Mouse (Mus musculus) central nervous system, embryonic 18 days (tissue): ENCODE measurements around the gene Cyct. TPM values are rescaled to one million over a fixed set of nuclear protein-coding genes. Genes with fewer than 3 reads are reported as not detected.

Experiments used
- polyA plus RNA-seq: library from polyadenylated mRNA; depleted of rRNA; stranded (reverse); fragments of >200 nt; gene quantifications from 2 replicates; pipeline ENCODE4 v1.2.3, GENCODE M21; 2012; rRNA removed

Cyct gene
- polyA plus RNA-seq: 0.12 TPM in 1 of 2 replicates, not detected in the other

DNA sequence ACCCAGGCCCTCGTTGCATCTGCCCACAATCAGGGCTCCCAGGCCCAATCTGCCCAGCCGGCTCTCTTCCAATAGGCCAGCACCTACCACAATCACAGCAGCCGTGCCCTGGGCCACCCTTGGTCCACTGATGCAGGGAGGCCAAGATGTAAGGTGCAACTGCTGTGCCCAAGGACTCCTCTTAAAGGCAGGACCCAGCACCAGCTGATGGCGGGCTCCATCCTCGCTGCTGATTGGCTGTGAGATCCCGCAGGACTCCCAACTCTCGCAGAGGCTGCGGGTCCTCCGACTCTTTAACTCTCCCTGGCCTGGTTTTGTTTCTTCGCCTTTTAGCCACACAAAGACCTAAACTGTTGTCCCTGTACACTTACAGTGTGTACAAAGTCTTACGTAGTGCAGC lies at the start of gene Cyct:
Cyct (minus strand) TSS at position 225 of the 400 bp plus-strand sequence.

DNA sequence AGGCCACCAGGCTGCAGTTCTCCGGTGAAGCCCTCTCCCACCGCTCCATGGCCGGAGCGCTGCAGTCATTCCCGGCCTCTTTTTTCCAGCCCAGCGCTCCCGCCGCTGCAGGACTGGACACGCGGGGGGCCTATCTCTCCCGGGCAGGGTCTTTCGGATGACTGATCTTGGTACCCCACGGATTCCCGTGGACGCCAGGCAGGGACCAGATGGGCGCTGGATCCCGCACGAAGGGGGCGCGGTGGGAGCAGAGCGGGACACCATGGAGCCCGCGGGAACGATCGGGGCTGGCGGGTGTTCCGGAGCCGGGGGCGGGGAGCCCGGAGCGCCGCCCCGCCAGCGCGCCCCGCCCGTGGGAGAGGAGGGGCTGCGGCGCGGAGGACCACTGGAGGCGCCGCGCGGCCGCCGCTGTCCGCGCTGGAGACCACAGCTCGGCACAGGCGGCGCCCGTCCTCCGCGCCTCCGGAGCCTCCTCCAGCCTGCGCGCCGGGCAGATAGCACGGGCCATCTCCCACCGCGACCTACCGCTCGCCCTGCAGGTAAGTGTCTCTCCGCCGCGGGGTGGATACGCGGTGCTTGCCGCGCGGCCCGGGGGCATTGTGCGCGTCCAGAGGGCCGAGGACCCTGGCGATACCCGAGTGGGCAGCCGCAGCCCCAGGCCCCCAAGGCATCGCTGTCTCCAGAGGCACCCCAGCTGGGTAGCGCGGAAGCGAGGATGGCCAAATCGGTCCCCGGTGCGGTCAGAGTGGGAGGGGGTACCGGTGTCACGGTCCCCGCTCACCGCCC lies 46.1 kb upstream of the Cyct start, which contains the start of gene Osbpl6:
Osbpl6 (plus strand) TSS at position 358 of the 786 bp plus-strand sequence.

DNA sequence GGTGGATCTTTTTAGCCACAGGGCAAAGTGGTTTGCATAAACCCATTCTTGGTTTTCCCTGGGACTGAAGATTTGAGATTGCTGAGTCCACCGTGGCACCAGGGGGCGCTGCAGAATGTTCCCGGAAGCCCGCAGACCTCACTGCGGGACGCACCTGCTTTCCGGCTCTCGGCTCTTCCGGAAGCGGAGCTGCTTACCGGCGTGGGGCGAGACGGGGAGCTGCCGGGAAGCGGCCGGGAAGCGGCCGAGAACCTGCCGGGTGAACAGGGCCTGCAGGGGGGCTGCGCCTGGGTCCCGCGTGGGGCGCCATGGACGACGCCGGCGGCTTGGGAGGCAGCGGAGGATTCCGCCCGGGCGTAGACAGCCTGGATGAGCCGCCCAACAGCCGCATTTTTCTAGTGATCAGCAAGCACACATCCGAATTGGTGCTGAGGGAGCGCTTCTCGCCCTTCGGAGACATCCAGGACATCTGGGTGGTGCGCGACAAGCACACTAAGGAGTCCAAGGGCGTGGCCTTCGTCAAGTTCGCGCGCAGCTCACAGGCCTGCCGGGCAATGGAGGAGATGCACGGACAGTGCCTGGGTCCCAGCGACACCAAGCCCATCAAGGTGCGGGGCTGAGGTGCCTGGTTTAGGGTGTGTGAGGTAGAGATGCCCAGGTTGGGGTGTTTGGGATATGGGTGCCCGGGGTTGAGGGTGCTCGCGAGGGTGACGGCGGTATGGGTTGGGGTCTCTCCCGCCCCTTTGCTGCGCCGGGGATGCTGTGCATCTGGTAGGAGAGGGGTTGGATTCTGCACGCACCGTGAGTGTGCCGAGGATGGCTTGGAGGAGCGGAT lies 9.8 kb upstream of the Cyct start, which contains the start of gene Rbm45:
Rbm45 (plus strand) TSS at position 164 of the 835 bp plus-strand sequence.

DNA sequence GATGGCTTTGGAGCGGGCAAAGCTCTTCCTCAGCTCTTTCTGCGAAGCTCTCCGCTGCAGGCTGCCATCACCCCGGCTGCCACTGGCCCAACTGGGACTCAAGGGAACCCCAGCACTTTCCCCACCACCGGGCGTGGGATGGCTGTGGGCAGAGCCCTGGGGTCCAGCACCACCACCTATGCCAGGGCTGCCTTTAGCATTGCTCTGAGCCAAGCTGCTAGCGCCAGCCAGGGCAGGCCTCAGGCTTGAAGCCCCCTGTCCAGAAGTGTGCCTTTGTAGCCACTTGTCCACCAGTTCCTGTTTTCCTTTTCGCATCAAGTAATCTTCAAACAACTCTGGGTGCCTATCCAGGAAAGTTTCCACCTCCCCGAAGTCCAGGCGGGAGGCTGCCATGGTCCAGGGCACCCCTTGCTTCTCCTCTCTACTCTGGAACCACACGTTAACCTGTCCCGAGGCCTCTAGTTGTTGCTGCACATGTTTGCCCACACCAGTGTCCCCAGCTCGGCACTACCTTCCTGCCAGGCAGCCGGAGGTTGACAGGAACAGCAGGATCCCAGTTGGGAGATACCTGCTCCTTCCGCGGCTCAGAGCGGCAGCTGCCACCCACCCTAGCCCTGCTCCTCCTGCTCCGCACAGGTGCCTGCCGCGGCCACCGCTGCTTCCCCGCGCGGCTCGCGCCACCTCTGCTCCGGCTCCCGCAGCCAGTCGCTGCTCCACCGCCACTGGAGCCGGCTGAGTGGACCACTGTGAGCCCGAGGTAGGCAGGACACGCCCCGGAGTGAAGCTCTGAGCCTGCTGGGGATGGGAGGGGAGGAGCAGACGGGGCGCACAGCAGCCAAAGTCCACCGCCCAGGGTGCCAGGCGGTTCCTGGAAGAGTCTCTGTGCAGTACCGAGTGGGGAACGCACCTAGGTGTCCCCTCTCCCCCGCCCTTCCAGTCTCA lies 21.8 kb downstream of the Cyct start, which contains the start of gene Pde11a:
Pde11a (minus strand) TSS at position 560 of the 942 bp plus-strand sequence.

Other genes with a start within 250 kb of the Cyct start
- 0.75 and 0.94 TPM in 2 replicates for gene Pde11a, start 21.7 kb downstream of the Cyct start, polyA plus RNA-seq
- 37.7 and 38.0 TPM in 2 replicates for gene Rbm45, start 9.5 kb upstream of the Cyct start, polyA plus RNA-seq
- 20.1 and 20.4 TPM in 2 replicates for gene Osbpl6, start 46.1 kb upstream of the Cyct start, polyA plus RNA-seq